Mouse (Mus musculus): ENCODE measurements at regions not wholly inside any gene's neighbourhood (a gene's known extent, or its start where the extent isn't known, plus 50 kb on each side); places are given as distances from the start of the nearest gene placed in this dataset.

DNA sequence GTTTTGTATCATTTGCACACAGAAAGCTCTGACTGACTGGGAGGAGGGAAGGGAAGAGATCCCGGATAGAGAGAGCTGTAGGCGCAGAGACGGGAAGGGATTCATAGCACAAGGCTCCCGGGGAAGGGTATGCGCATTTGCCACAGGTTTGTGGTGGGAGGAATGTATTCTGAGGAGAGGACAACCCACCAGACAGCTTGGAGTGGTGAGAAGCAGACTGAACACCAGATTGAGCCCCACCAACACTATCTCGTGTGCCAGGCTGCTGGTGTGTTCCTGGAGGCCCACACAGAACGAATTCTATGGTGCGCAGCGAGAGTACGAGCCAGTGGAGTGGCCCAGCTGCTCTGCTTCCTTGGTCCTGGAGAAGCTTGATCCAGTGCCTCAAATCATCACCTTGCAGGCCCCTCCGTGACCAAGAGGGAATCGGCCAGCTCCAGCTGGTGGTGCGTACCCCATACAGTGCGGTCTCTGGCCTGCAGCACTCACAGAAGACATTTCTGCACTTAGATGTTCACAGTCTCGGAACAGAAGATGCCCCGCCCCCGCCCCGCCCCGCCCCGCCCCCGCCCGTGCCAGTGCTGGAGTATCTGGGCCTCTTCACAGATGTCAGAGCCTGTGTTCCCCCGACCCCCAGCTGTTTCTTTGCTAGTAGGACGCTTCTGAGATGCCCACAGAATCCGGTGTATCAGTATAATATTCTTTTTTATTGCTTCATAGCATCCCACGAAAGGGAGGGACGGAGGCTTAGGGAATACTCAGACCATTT lies 92.8 kb upstream of the Tmem189 start:
- H3K9me3 ChIP-seq (ENCODE audit: control insufficient read depth, insufficient read depth, low read depth, low read length): no peaks in the 10 kb centered on the region
- H3K9ac ChIP-seq (ENCODE audit: insufficient read depth, low read depth, low read length, poor library complexity, severe bottlenecking): peak overlapping the region; percentile 14; the same call in 1 of the 2 replicates
- no peak for TF ChIP-seq MAFK (IDR thresholded peaks at IDR 0.05; ENCODE audit: insufficient read depth, low read depth, low read length)
- TF ChIP-seq CHD2 (IDR thresholded peaks at IDR 0.05; ENCODE audit: low read depth, low read length): no peak
- no peak for TF ChIP-seq HCFC1 (IDR thresholded peaks at IDR 0.05; ENCODE audit: borderline replicate concordance, insufficient read depth, low read length)
- TF ChIP-seq ZC3H11A (IDR thresholded peaks at IDR 0.05; ENCODE audit: borderline replicate concordance, low read depth, low read length): no peak
- TF ChIP-seq ZNF384 (IDR thresholded peaks at IDR 0.05; ENCODE audit: low read depth, low read length): no peak
- no peak overlapping the region; a peak in 1 of 4 replicates for H3K4me3 ChIP-seq (ENCODE audit: insufficient read depth in 1 of 2, low read depth in 1 of 2, low read length in 2 of 2, poor library complexity in 1 of 2, severe bottlenecking in 1 of 2)
- no peak for DNase-seq (ENCODE audit: low read depth, low spot score)
- H3K36me3 ChIP-seq (ENCODE audit: control insufficient read depth, insufficient read depth, low read length, poor library complexity, severe bottlenecking): no peaks in the 10 kb centered on the region
- in situ Hi-C loops (cut with MboI; ENCODE audit: low sequenced_read_pairs in 2 of 2, unreplicated experiment in 2 of 2): no loop called here
- peaks cover 4 to 16% of the 10 kb centered on the region in 2 experiments; a peak in 1 of 4 replicates for H3K4me1 ChIP-seq (ENCODE audit: control insufficient read depth in 2 of 2, insufficient read depth in 2 of 2, low read length in 2 of 2, poor library complexity in 1 of 2)
- no peak overlapping the region for H3K27ac ChIP-seq (ENCODE audit: insufficient read depth, low read depth, low read length, poor library complexity, severe bottlenecking)

DNA sequence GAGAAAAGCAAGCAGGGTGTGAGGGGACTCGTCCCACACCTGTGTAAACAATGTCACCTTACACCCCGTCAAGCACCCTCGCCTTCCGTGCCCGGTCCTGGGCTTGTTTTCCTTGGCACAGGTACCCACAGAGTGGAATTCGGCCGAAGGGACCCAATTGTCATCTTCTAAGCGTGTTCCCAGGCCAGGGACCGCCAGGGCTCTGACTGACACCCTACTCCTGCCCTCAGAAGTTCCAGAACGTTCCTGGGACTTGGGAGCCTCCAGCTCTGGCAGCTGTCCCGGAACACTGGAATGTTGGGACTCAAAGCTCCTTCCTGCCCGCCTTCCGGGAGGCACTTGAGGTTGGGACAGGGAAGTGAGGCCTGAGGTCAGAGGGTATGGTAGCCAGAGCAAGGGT lies 91.9 kb upstream of the Tmem189 start:
- H3K4me3 ChIP-seq (ENCODE audit: insufficient read depth in 1 of 2, low read depth in 1 of 2, low read length in 2 of 2, poor library complexity in 1 of 2, severe bottlenecking in 1 of 2): no peak overlapping the region
- H3K36me3 ChIP-seq (ENCODE audit: control insufficient read depth, insufficient read depth, low read length, poor library complexity, severe bottlenecking): no peaks in the 10 kb centered on the region
- no peak overlapping the region for H3K27ac ChIP-seq (ENCODE audit: insufficient read depth, low read depth, low read length, poor library complexity, severe bottlenecking)
- no peak for TF ChIP-seq ZC3H11A (IDR thresholded peaks at IDR 0.05; ENCODE audit: borderline replicate concordance, low read depth, low read length)
- TF ChIP-seq HCFC1 (IDR thresholded peaks at IDR 0.05; ENCODE audit: borderline replicate concordance, insufficient read depth, low read length): no peak
- no peak for TF ChIP-seq CHD2 (IDR thresholded peaks at IDR 0.05; ENCODE audit: low read depth, low read length)
- H3K9ac ChIP-seq (ENCODE audit: insufficient read depth, low read depth, low read length, poor library complexity, severe bottlenecking): no peak overlapping the region
- in situ Hi-C loops (cut with MboI; ENCODE audit: low sequenced_read_pairs in 2 of 2, unreplicated experiment in 2 of 2): no loop called here
- DNase-seq (ENCODE audit: low read depth, low spot score): no peak
- peaks cover 7 to 18% of the 10 kb centered on the region in 2 experiments; a peak in 2 of 4 replicates for H3K4me1 ChIP-seq (ENCODE audit: control insufficient read depth in 2 of 2, insufficient read depth in 2 of 2, low read length in 2 of 2, poor library complexity in 1 of 2)
- H3K9me3 ChIP-seq (ENCODE audit: control insufficient read depth, insufficient read depth, low read depth, low read length): no peaks in the 10 kb centered on the region

DNA sequence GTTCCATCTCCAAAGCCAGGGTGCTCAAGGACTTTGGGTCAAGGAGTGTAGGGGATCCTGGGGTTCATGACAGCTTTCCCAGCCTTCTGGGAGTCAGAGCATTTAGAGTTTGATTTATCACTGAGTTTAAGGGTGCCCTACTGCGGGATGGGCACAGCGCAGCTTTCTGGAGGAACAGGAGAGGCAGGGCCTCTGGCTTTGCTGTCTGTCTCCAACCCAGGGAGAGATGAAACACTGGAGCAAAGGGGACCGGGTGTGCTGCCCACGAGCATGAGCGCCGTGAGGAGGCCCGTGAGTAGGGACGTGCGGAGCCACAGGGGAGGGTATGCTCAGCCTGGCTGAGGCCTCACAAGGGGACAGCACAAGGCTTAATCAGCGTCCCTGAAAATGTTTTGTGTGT lies 89.1 kb upstream of the Tmem189 start:
- in situ Hi-C loops (cut with MboI; ENCODE audit: low sequenced_read_pairs in 2 of 2, unreplicated experiment in 2 of 2): no loop called here
- Histone ChIP-seq H3K9me3 (ENCODE audit: control insufficient read depth, insufficient read depth, low read depth, low read length) (no peaks in the 10 kb centered on the region), H3K4me3 (ENCODE audit: insufficient read depth in 1 of 2, low read depth in 1 of 2, low read length in 2 of 2, poor library complexity in 1 of 2, severe bottlenecking in 1 of 2) (peak overlapping the region in 1 of 2 experiments; percentile 14; a peak in 1 of 4 replicates), H3K27ac (ENCODE audit: insufficient read depth, low read depth, low read length, poor library complexity, severe bottlenecking) (no peak overlapping the region), H3K36me3 (ENCODE audit: control insufficient read depth, insufficient read depth, low read length, poor library complexity, severe bottlenecking) (no peaks in the 10 kb centered on the region), H3K4me1 (ENCODE audit: control insufficient read depth in 2 of 2, insufficient read depth in 2 of 2, low read length in 2 of 2, poor library complexity in 1 of 2) (peaks cover 7 to 32% of the 10 kb centered on the region in 2 experiments; a peak in 2 of 4 replicates), H3K9ac (ENCODE audit: insufficient read depth, low read depth, low read length, poor library complexity, severe bottlenecking) (0 out of 2 replicates have a peak overlapping the region, but pooled peaks have one; percentile 13)
- no peak for DNase-seq (ENCODE audit: low read depth, low spot score)
- TF ChIP-seq ZC3H11A (IDR thresholded peaks at IDR 0.05; ENCODE audit: borderline replicate concordance, low read depth, low read length) (no peak), HCFC1 (IDR thresholded peaks at IDR 0.05; ENCODE audit: borderline replicate concordance, insufficient read depth, low read length) (no peak), MAFK (IDR thresholded peaks at IDR 0.05; ENCODE audit: insufficient read depth, low read depth, low read length) (no peak), ZNF384 (IDR thresholded peaks at IDR 0.05; ENCODE audit: low read depth, low read length) (no peak), CHD2 (IDR thresholded peaks at IDR 0.05; ENCODE audit: low read depth, low read length) (no peak)

DNA sequence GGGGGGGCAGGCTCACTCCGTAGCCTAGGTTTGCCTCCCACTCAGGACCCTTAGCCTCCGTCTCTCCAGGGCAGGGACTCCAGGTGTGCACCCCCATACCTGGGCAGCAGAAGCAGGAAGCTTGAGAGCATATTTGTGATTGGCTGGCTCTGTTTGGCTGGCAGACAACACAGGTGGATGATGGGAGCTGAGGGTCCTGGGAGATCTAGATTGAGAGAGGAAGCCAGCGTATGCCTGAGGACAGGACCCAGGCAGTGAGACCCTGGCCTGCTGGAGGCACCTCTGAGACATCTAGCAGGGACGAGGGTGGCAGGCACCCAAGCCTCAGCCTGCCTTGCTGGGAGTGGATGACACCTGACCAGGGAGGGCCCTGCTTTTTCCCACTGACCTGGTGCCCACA lies 88.6 kb upstream of the Tmem189 start:
- peak overlapping the region; percentile 57 to 64; a peak in 3 of 4 replicates for H3K4me3 ChIP-seq (ENCODE audit: insufficient read depth in 1 of 2, low read depth in 1 of 2, low read length in 2 of 2, poor library complexity in 1 of 2, severe bottlenecking in 1 of 2)
- no peaks in the 10 kb centered on the region for H3K36me3 ChIP-seq (ENCODE audit: control insufficient read depth, insufficient read depth, low read length, poor library complexity, severe bottlenecking)
- TF ChIP-seq ZNF384 (IDR thresholded peaks at IDR 0.05; ENCODE audit: low read depth, low read length): no peak
- TF ChIP-seq ZC3H11A (IDR thresholded peaks at IDR 0.05; ENCODE audit: borderline replicate concordance, low read depth, low read length): no peak
- no peak for TF ChIP-seq HCFC1 (IDR thresholded peaks at IDR 0.05; ENCODE audit: borderline replicate concordance, insufficient read depth, low read length)
- no peak for TF ChIP-seq MAFK (IDR thresholded peaks at IDR 0.05; ENCODE audit: insufficient read depth, low read depth, low read length)
- no peak for TF ChIP-seq CHD2 (IDR thresholded peaks at IDR 0.05; ENCODE audit: low read depth, low read length)
- H3K27ac ChIP-seq (ENCODE audit: insufficient read depth, low read depth, low read length, poor library complexity, severe bottlenecking): no peak overlapping the region
- H3K4me1 ChIP-seq (ENCODE audit: control insufficient read depth in 2 of 2, insufficient read depth in 2 of 2, low read length in 2 of 2, poor library complexity in 1 of 2): peaks cover 7 to 31% of the 10 kb centered on the region in 2 experiments; a peak in 2 of 4 replicates
- in situ Hi-C loops (cut with MboI; ENCODE audit: low sequenced_read_pairs in 2 of 2, unreplicated experiment in 2 of 2): no loop called here
- no peaks in the 10 kb centered on the region for H3K9me3 ChIP-seq (ENCODE audit: control insufficient read depth, insufficient read depth, low read depth, low read length)
- H3K9ac ChIP-seq (ENCODE audit: insufficient read depth, low read depth, low read length, poor library complexity, severe bottlenecking): peak overlapping the region; percentile 70
- DNase-seq (ENCODE audit: low read depth, low spot score): no peak

Data from ES-E14 (cell line).